Comparison of ENCODE assay signal across 20 mouse cellular contexts in genomic region chr8:105521995-105522769, GRCm38 (mm10). TPM values are rescaled to one million over a fixed set of nuclear protein-coding genes. Genes with fewer than 3 reads are reported as not detected.
DNase-seq lines count a peak whose midpoint lies in the region; ATAC-seq and TF ChIP-seq lines count a peak whose summit lies in the region.
"Had no signal": no experiment of that assay in that cellular context is flagged by ENCODE, and none has a peak within 500 bp of the region (broad histone marks: within the 10 kb centered on the region; RNA-seq: fewer than 3 reads in every experiment).

No protein-coding gene starts in this region.

- H3K27ac ChIP-seq in forebrain, postnatal 0 days (ENCODE audit: low read depth, low read length) = no peak overlapping the region
- H3K27ac ChIP-seq in forebrain, embryonic 16.5 days (ENCODE audit: low read length) = no peak overlapping the region
- H3K27ac ChIP-seq in kidney, embryonic 15.5 days = peak overlapping the region; percentile 56; the same call in 1 of the 2 replicates
- H3K27ac ChIP-seq in midbrain, embryonic 11.5 days (ENCODE audit: low read depth, low read length) = 0 out of 2 replicates have a peak overlapping the region, but pooled peaks have one; percentile 73
- H3K27ac ChIP-seq in midbrain, embryonic 14.5 days (replicated peaks; ENCODE audit: low read depth, low read length) = no peak overlapping the region
- H3K27ac ChIP-seq: forebrain, embryonic 13.5 days; layer of hippocampus, adult 2 months; neural tube, embryonic 15.5 days had no signal

- intact Hi-C loops in left cerebral cortex, postnatal 14 days (cut with DNase I) = no loop called here

- peaks cover 7% of the 10 kb centered on the region for H3K27me3 ChIP-seq in forebrain, postnatal 0 days (ENCODE audit: insufficient read depth, low read length)
- peaks cover 14% of the 10 kb centered on the region for H3K27me3 ChIP-seq in forebrain, embryonic 16.5 days (replicated peaks; ENCODE audit: control insufficient read depth, insufficient read depth, low read length)
- H3K27me3 ChIP-seq in kidney, embryonic 15.5 days = 0 out of 2 replicates have a peak, but pooled peaks cover 6% of the 10 kb centered on the region
- H3K27me3 ChIP-seq in midbrain, embryonic 11.5 days (ENCODE audit: control insufficient read depth, insufficient read depth, low read length) = peaks cover 3% of the 10 kb centered on the region; the same call in 1 of the 2 replicates
- peaks cover 4% of the 10 kb centered on the region; the same call in 1 of the 2 replicates for H3K27me3 ChIP-seq in midbrain, embryonic 14.5 days (ENCODE audit: control insufficient read depth, insufficient read depth, low read length)

- ATAC-seq in forebrain, postnatal 0 days = no peak
- ATAC-seq in forebrain, embryonic 16.5 days = no peak
- ATAC-seq in kidney, embryonic 15.5 days (replicated peaks; ENCODE audit: low FRiP score) = no peak
- ATAC-seq in midbrain, embryonic 11.5 days (ENCODE audit: low FRiP score) = no peak
- ATAC-seq in midbrain, embryonic 14.5 days (ENCODE audit: low FRiP score, low TSS enrichment) = no peak
- ATAC-seq: forebrain, embryonic 13.5 days had no signal

- peaks cover 7% of the 10 kb centered on the region; the same call in 1 of the 2 replicates for H3K4me1 ChIP-seq in forebrain, postnatal 0 days (ENCODE audit: insufficient read depth)
- H3K4me1 ChIP-seq in forebrain, embryonic 16.5 days (replicated peaks; ENCODE audit: control insufficient read depth, insufficient read depth, low read length) = peaks cover 14% of the 10 kb centered on the region
- H3K4me1 ChIP-seq in kidney, embryonic 15.5 days = peaks cover 75% of the 10 kb centered on the region
- H3K4me1 ChIP-seq in midbrain, embryonic 11.5 days (ENCODE audit: control insufficient read depth, insufficient read depth, low read length) = peaks cover 41% of the 10 kb centered on the region
- peaks cover 35% of the 10 kb centered on the region for H3K4me1 ChIP-seq in midbrain, embryonic 14.5 days (ENCODE audit: control insufficient read depth, insufficient read depth, low read length)

- DNase-seq in forebrain, postnatal 0 days = no peak
- no peak for DNase-seq in kidney, adult 9 months
- DNase-seq in midbrain, embryonic 11.5 days (ENCODE audit: low spot score, missing footprints) = no peak
- no peak for DNase-seq in midbrain, embryonic 14.5 days
- no peak for DNase-seq in left cerebral cortex, postnatal 14 days (ENCODE audit: low spot score in 2 of 2)
- DNase-seq: cerebellum, adult 9-11 months; kidney, postnatal 10 days; right cerebral cortex, postnatal 4 days; thymus, postnatal 14 days had no signal

- H3K4me2 ChIP-seq in forebrain, postnatal 0 days (ENCODE audit: low read depth) = no peak overlapping the region
- no peak overlapping the region for H3K4me2 ChIP-seq in forebrain, embryonic 16.5 days (ENCODE audit: low read length)
- H3K4me2 ChIP-seq in kidney, embryonic 15.5 days = no peak overlapping the region
- no peak overlapping the region for H3K4me2 ChIP-seq in midbrain, embryonic 11.5 days
- no peak overlapping the region for H3K4me2 ChIP-seq in midbrain, embryonic 14.5 days (ENCODE audit: low read length)
- H3K4me2 ChIP-seq: forebrain, embryonic 13.5 days; neural tube, embryonic 15.5 days had no signal

- peak; percentile 17; the same call in 1 of the 2 replicates for TF ChIP-seq CTCF in forebrain, postnatal 0 days (IDR thresholded peaks at IDR 0.05; ENCODE audit: low read depth)

- WGBS in forebrain, postnatal 0 days = 87% methylated on average over 21 of the region's 21 CpGs
- WGBS in forebrain, embryonic 16.5 days = 89% methylated on average over 21 of the region's 21 CpGs
- WGBS in kidney, embryonic 15.5 days = 70% methylated on average over 21 of the region's 21 CpGs
- WGBS in midbrain, embryonic 11.5 days = 87% methylated on average over 21 of the region's 21 CpGs
- WGBS in midbrain, embryonic 14.5 days = 86% methylated on average over 21 of the region's 21 CpGs

- H3K9ac ChIP-seq in forebrain, postnatal 0 days = no peak overlapping the region
- H3K9ac ChIP-seq in forebrain, embryonic 16.5 days (replicated peaks; ENCODE audit: low read depth, low read length) = no peak overlapping the region
- no peak overlapping the region for H3K9ac ChIP-seq in kidney, embryonic 15.5 days
- no peak overlapping the region for H3K9ac ChIP-seq in midbrain, embryonic 11.5 days (ENCODE audit: low read length)
- H3K9ac ChIP-seq in midbrain, embryonic 14.5 days (replicated peaks; ENCODE audit: low read length) = no peak overlapping the region
- H3K9ac ChIP-seq: limb, embryonic 13.5 days; neural tube, embryonic 15.5 days had no signal

- H3K4me3 ChIP-seq in forebrain, postnatal 0 days (ENCODE audit: low read depth, low read length) = no peak overlapping the region
- H3K4me3 ChIP-seq in forebrain, embryonic 16.5 days (replicated peaks; ENCODE audit: low read length) = no peak overlapping the region
- H3K4me3 ChIP-seq in kidney, embryonic 15.5 days (replicated peaks) = no peak overlapping the region
- no peak overlapping the region for H3K4me3 ChIP-seq in midbrain, embryonic 11.5 days (ENCODE audit: low read depth, low read length)
- H3K4me3 ChIP-seq in midbrain, embryonic 14.5 days (replicated peaks; ENCODE audit: low read depth, low read length) = no peak overlapping the region
- H3K4me3 ChIP-seq: forebrain, embryonic 13.5 days; layer of hippocampus, adult 2 months; limb, embryonic 13.5 days; megakaryocyte, embryonic 14.5 days; neural tube, embryonic 15.5 days had no signal

- peaks cover 25% of the 10 kb centered on the region for H3K36me3 ChIP-seq in forebrain, postnatal 0 days (ENCODE audit: insufficient read depth)
- peaks cover 6% of the 10 kb centered on the region; the same call in 1 of the 2 replicates for H3K36me3 ChIP-seq in forebrain, embryonic 16.5 days (ENCODE audit: control insufficient read depth, insufficient read depth)
- peaks cover 33% of the 10 kb centered on the region for H3K36me3 ChIP-seq in kidney, embryonic 15.5 days
- peaks cover 5% of the 10 kb centered on the region; the same call in 1 of the 2 replicates for H3K36me3 ChIP-seq in midbrain, embryonic 11.5 days (ENCODE audit: control insufficient read depth, insufficient read depth, low read length)
- H3K36me3 ChIP-seq in midbrain, embryonic 14.5 days (ENCODE audit: control insufficient read depth, insufficient read depth, low read length) = peaks cover 37% of the 10 kb centered on the region

- H3K9me3 ChIP-seq in forebrain, postnatal 0 days (ENCODE audit: low read length) = no peaks in the 10 kb centered on the region
- no peaks in the 10 kb centered on the region for H3K9me3 ChIP-seq in forebrain, embryonic 16.5 days (ENCODE audit: control insufficient read depth, low read length)
- H3K9me3 ChIP-seq in kidney, embryonic 15.5 days (replicated peaks) = no peaks in the 10 kb centered on the region
- no peaks in the 10 kb centered on the region for H3K9me3 ChIP-seq in midbrain, embryonic 11.5 days (ENCODE audit: control insufficient read depth, low read length)
- H3K9me3 ChIP-seq in midbrain, embryonic 14.5 days (ENCODE audit: control insufficient read depth, low read length) = no peaks in the 10 kb centered on the region
- H3K9me3 ChIP-seq: forebrain, embryonic 13.5 days; limb, embryonic 13.5 days; megakaryocyte, embryonic 14.5 days; neural tube, embryonic 15.5 days had no signal

RNA-seq across cellular contexts. Expression of gene Hsd11b2, which starts 3.6 kb away (rescaled TPM):
- 0.38 and 0.52 TPM in 2 replicates for total RNA-seq in forebrain, postnatal 0 days (2014; rRNA removed)
- polyA plus RNA-seq in forebrain, postnatal 0 days (2015; fragmentation: Nextera tagmentation; extraction: Ambion mirVana) = 1.3 and 2.6 TPM in 2 replicates
- 0.35 and 0.48 TPM in 2 replicates for polyA plus RNA-seq in forebrain, embryonic 16.5 days (2015; fragmentation: Nextera tagmentation; extraction: Ambion mirVana)
- polyA plus RNA-seq in kidney, embryonic 15.5 days (2015; fragmentation: Nextera tagmentation; extraction: Ambion mirVana) = 30.0 and 35.6 TPM in 2 replicates
- 19.8 and 24.3 TPM in 2 replicates for polyA plus RNA-seq in midbrain, embryonic 11.5 days (2014; fragmentation: Nextera tagmentation; extraction: Ambion mirVana)
- 5.9 and 9.7 TPM in 2 replicates for polyA plus RNA-seq in midbrain, embryonic 14.5 days (2014; fragmentation: Nextera tagmentation; extraction: Ambion mirVana)
- total RNA-seq in left cerebral cortex, postnatal 14 days (2021) = not detected
- total RNA-seq: CH12.LX; granulocyte monocyte progenitor cell, adult 5-6 weeks; hematopoietic stem cell, adult 5-6 weeks; layer of hippocampus, adult 2 months; left cerebral cortex, adult 18-20 months had no signal

RNA-seq across cellular contexts. Expression of gene Zdhhc1, which starts 25.5 kb away (rescaled TPM):
- 22.9 and 30.4 TPM in 2 replicates for total RNA-seq in forebrain, postnatal 0 days (2014; rRNA removed)
- polyA plus RNA-seq in forebrain, postnatal 0 days (2015; fragmentation: Nextera tagmentation; extraction: Ambion mirVana) = 16.2 and 22.7 TPM in 2 replicates
- polyA plus RNA-seq in forebrain, embryonic 16.5 days (2015; fragmentation: Nextera tagmentation; extraction: Ambion mirVana) = 26.3 and 33.3 TPM in 2 replicates
- polyA plus RNA-seq in kidney, embryonic 15.5 days (2015; fragmentation: Nextera tagmentation; extraction: Ambion mirVana) = 39.2 and 43.7 TPM in 2 replicates
- polyA plus RNA-seq in midbrain, embryonic 11.5 days (2014; fragmentation: Nextera tagmentation; extraction: Ambion mirVana) = 14.5 and 19.0 TPM in 2 replicates
- 25.2 and 26.4 TPM in 2 replicates for polyA plus RNA-seq in midbrain, embryonic 14.5 days (2014; fragmentation: Nextera tagmentation; extraction: Ambion mirVana)
- 10 to 100 TPM; 26.8 to 27.5 TPM for total RNA-seq in left cerebral cortex, postnatal 14 days (2021)

RNA-seq across cellular contexts. Expression of gene Atp6v0d1, which starts 43.7 kb away (rescaled TPM):
- total RNA-seq in forebrain, postnatal 0 days (2014; rRNA removed) = 179 TPM in 2 replicates
- polyA plus RNA-seq in forebrain, postnatal 0 days (2015; fragmentation: Nextera tagmentation; extraction: Ambion mirVana) = 251 and 275 TPM in 2 replicates
- polyA plus RNA-seq in forebrain, embryonic 16.5 days (2015; fragmentation: Nextera tagmentation; extraction: Ambion mirVana) = 193 and 203 TPM in 2 replicates
- 85.8 and 88.3 TPM in 2 replicates for polyA plus RNA-seq in kidney, embryonic 15.5 days (2015; fragmentation: Nextera tagmentation; extraction: Ambion mirVana)
- polyA plus RNA-seq in midbrain, embryonic 11.5 days (2014; fragmentation: Nextera tagmentation; extraction: Ambion mirVana) = 121 and 129 TPM in 2 replicates
- polyA plus RNA-seq in midbrain, embryonic 14.5 days (2014; fragmentation: Nextera tagmentation; extraction: Ambion mirVana) = 227 and 250 TPM in 2 replicates
- total RNA-seq in left cerebral cortex, postnatal 14 days (2021) = 100 to 1,000 TPM; 347 to 370 TPM

RNA-seq across cellular contexts. Expression of gene Tppp3, which starts 50.9 kb away (rescaled TPM):
- 66.6 and 80.6 TPM in 2 replicates for total RNA-seq in forebrain, postnatal 0 days (2014; rRNA removed)
- polyA plus RNA-seq in forebrain, postnatal 0 days (2015; fragmentation: Nextera tagmentation; extraction: Ambion mirVana) = 74.6 and 106 TPM in 2 replicates
- polyA plus RNA-seq in forebrain, embryonic 16.5 days (2015; fragmentation: Nextera tagmentation; extraction: Ambion mirVana) = 28.9 and 56.5 TPM in 2 replicates
- 30.7 and 38.3 TPM in 2 replicates for polyA plus RNA-seq in kidney, embryonic 15.5 days (2015; fragmentation: Nextera tagmentation; extraction: Ambion mirVana)
- polyA plus RNA-seq in midbrain, embryonic 11.5 days (2014; fragmentation: Nextera tagmentation; extraction: Ambion mirVana) = 106 and 107 TPM in 2 replicates
- 91.3 and 108 TPM in 2 replicates for polyA plus RNA-seq in midbrain, embryonic 14.5 days (2014; fragmentation: Nextera tagmentation; extraction: Ambion mirVana)
- 10 to 100 TPM; 41.2 to 49.7 TPM for total RNA-seq in left cerebral cortex, postnatal 14 days (2021)
- total RNA-seq: granulocyte monocyte progenitor cell, adult 5-6 weeks; hematopoietic stem cell, adult 5-6 weeks had no signal

Comparison
In these comparisons a context has a peak if more than half of its experiments do, and no peak if none do; other contexts are left out.
1. H3K27ac ChIP-seq: peak in kidney, embryonic 15.5 days (single experiment) and midbrain, embryonic 11.5 days (single experiment); none in forebrain, postnatal 0 days (single experiment), forebrain, embryonic 16.5 days (single experiment) and midbrain, embryonic 14.5 days (single experiment).